Mouse (Mus musculus) limb, embryonic 13.5 days (tissue): ENCODE measurements around the gene Man2a2. TPM values are rescaled to one million over a fixed set of nuclear protein-coding genes. Genes with fewer than 3 reads are reported as not detected.

Experiments used
- polyA plus RNA-seq: library from polyadenylated mRNA; unstranded; fragments of >200 nt; fragmentation: Nextera tagmentation; extraction: Ambion mirVana; gene quantifications from 2 replicates; pipeline ENCODE4 v1.2.1, GENCODE M21; 2015

The Man2a2 gene
- polyA plus RNA-seq, 1 experiment from 2014 or later: 24.4 TPM

Other genes starting within 250 kb of the Man2a2 start
- gene Sema4b, start 184.5 kb downstream of the Man2a2 start, polyA plus RNA-seq: 14.1 and 15.6 TPM in 2 replicates
- 61.9 and 70.1 TPM in 2 replicates for gene Cib1, start 138.6 kb downstream of the Man2a2 start, polyA plus RNA-seq
- 3.5 TPM in 2 replicates for gene Gdpgp1, start 138.5 kb downstream of the Man2a2 start, polyA plus RNA-seq
- 1.3 and 1.5 TPM in 2 replicates for gene Ttll13, start 125.0 kb downstream of the Man2a2 start, polyA plus RNA-seq
- gene Ngrn, start 110.2 kb downstream of the Man2a2 start, polyA plus RNA-seq: 49.3 and 50.8 TPM in 2 replicates
- 12.1 and 13.1 TPM in 2 replicates for gene Vps33b, start 101.7 kb downstream of the Man2a2 start, polyA plus RNA-seq
- gene Prc1, start 76.9 kb downstream of the Man2a2 start, polyA plus RNA-seq: 109 and 123 TPM in 2 replicates
- 12.3 and 12.4 TPM in 2 replicates for gene Rccd1, start 46.9 kb downstream of the Man2a2 start, polyA plus RNA-seq
- gene Unc45a, start 30.4 kb downstream of the Man2a2 start, polyA plus RNA-seq: 49.7 and 50.4 TPM in 2 replicates
- gene Hddc3, start 28.3 kb downstream of the Man2a2 start, polyA plus RNA-seq: 21.5 and 23.5 TPM in 2 replicates
- gene Fes, start 16.6 kb upstream of the Man2a2 start, polyA plus RNA-seq: 11.5 and 14.3 TPM in 2 replicates
- gene Furin, start 34.1 kb upstream of the Man2a2 start, polyA plus RNA-seq: 12.0 and 12.5 TPM in 2 replicates
- 25.1 and 27.2 TPM in 2 replicates for gene Blm, start 163.7 kb upstream of the Man2a2 start, polyA plus RNA-seq